In genomic region chr1:168341863-168342262, GRCm38 (mm10) we compare ENCODE assay signal across 13 mouse cellular contexts.
DNase-seq lines count a peak whose midpoint lies in the region; ATAC-seq and TF ChIP-seq lines count a peak whose summit lies in the region.
"Had no signal": no experiment of that assay in that cellular context is flagged by ENCODE, and none has a peak within 500 bp of the region (broad histone marks: within the 10 kb centered on the region; RNA-seq: fewer than 3 reads in every experiment).

No protein-coding gene starts in this region.

- no peak for TF ChIP-seq CTCF in brain, embryonic 14.5 days (IDR thresholded peaks at IDR 0.05; ENCODE audit: borderline replicate concordance, extremely low read depth, insufficient read depth, insufficient read length)

- no peak overlapping the region for H3K4me3 ChIP-seq in embryonic facial prominence, embryonic 14.5 days (ENCODE audit: low read depth, low read length)
- H3K4me3 ChIP-seq in hindbrain, embryonic 16.5 days (ENCODE audit: low read length), result no peak overlapping the region
- no peak overlapping the region for H3K4me3 ChIP-seq in neural tube, embryonic 13.5 days

- no peak overlapping the region for H3K9ac ChIP-seq in embryonic facial prominence, embryonic 14.5 days (ENCODE audit: low read depth, low read length)
- peak overlapping the region; percentile 42 for H3K9ac ChIP-seq in hindbrain, embryonic 16.5 days (ENCODE audit: low read depth, low read length)
- peak overlapping the region; percentile 14; the same call in 1 of the 2 replicates for H3K9ac ChIP-seq in neural tube, embryonic 13.5 days
- H3K9ac ChIP-seq: liver, embryonic 14.5 days had no signal

- H3K9me3 ChIP-seq in embryonic facial prominence, embryonic 14.5 days (ENCODE audit: control insufficient read depth, low read length), result no peaks in the 10 kb centered on the region
- no peaks in the 10 kb centered on the region for H3K9me3 ChIP-seq in hindbrain, embryonic 16.5 days (ENCODE audit: control insufficient read depth, low read length)
- no peaks in the 10 kb centered on the region for H3K9me3 ChIP-seq in neural tube, embryonic 13.5 days

- DNase-seq in brain, embryonic 14.5 days (ENCODE audit: low read depth), result peak; percentile 95
- peak; percentile 57 for DNase-seq in embryonic facial prominence, embryonic 14.5 days (ENCODE audit: low spot score)
- DNase-seq in thymus, postnatal 4 days, result no peak
- no peak for DNase-seq in layer of hippocampus, adult 9-10 months (ENCODE audit: low spot score)
- DNase-seq in cerebellum, postnatal 25 days, result no peak
- DNase-seq: adrenal gland, adult 2 months; cerebellum, postnatal 36 days; gastrocnemius, postnatal 25 days; heart, postnatal 14 days; thymus, postnatal 36 days had no signal

- H3K4me2 ChIP-seq in embryonic facial prominence, embryonic 14.5 days (ENCODE audit: low read depth, low read length), result 0 out of 2 replicates have a peak overlapping the region, but pooled peaks have one; percentile 8
- peak overlapping the region; percentile 39 for H3K4me2 ChIP-seq in hindbrain, embryonic 16.5 days (ENCODE audit: low read length)
- peak overlapping the region; percentile 32 for H3K4me2 ChIP-seq in neural tube, embryonic 13.5 days

- 33% methylated on average over 12 of the region's 12 CpGs for WGBS in embryonic facial prominence, embryonic 14.5 days
- 13% methylated on average over 12 of the region's 12 CpGs for WGBS in hindbrain, embryonic 16.5 days
- WGBS in neural tube, embryonic 13.5 days, result 8% methylated on average over 12 of the region's 12 CpGs

- ATAC-seq in embryonic facial prominence, embryonic 14.5 days (ENCODE audit: low read depth), result peak; percentile 67
- ATAC-seq in hindbrain, embryonic 16.5 days, result peak; percentile 76
- peak; percentile 62; the same call in 1 of the 2 replicates for ATAC-seq in neural tube, embryonic 13.5 days (ENCODE audit: low read depth)

- no peaks in the 10 kb centered on the region for H3K36me3 ChIP-seq in embryonic facial prominence, embryonic 14.5 days (ENCODE audit: control insufficient read depth, insufficient read depth, low read length)
- H3K36me3 ChIP-seq in hindbrain, embryonic 16.5 days (ENCODE audit: control insufficient read depth, insufficient read depth, low read length), result 0 out of 2 replicates have a peak, but pooled peaks cover 3% of the 10 kb centered on the region
- H3K36me3 ChIP-seq in neural tube, embryonic 13.5 days, result no peaks in the 10 kb centered on the region

- H3K4me1 ChIP-seq in embryonic facial prominence, embryonic 14.5 days (ENCODE audit: control insufficient read depth, insufficient read depth, low read length), result peaks cover 25% of the 10 kb centered on the region
- H3K4me1 ChIP-seq in hindbrain, embryonic 16.5 days (ENCODE audit: control insufficient read depth, insufficient read depth, low read depth, low read length), result peaks cover 25% of the 10 kb centered on the region
- peaks cover 60% of the 10 kb centered on the region for H3K4me1 ChIP-seq in neural tube, embryonic 13.5 days (replicated peaks)

- no peaks in the 10 kb centered on the region for H3K27me3 ChIP-seq in embryonic facial prominence, embryonic 14.5 days (replicated peaks; ENCODE audit: control insufficient read depth, insufficient read depth, low read length)
- no peaks in the 10 kb centered on the region for H3K27me3 ChIP-seq in hindbrain, embryonic 16.5 days (replicated peaks; ENCODE audit: control insufficient read depth, insufficient read depth, low read length)
- H3K27me3 ChIP-seq in neural tube, embryonic 13.5 days, result no peaks in the 10 kb centered on the region

- peak overlapping the region; percentile 29 for H3K27ac ChIP-seq in embryonic facial prominence, embryonic 14.5 days (replicated peaks; ENCODE audit: low read depth, low read length)
- peak overlapping the region; percentile 71 for H3K27ac ChIP-seq in hindbrain, embryonic 16.5 days (ENCODE audit: low read depth, low read length)
- peak overlapping the region; percentile 79 for H3K27ac ChIP-seq in neural tube, embryonic 13.5 days (replicated peaks)
- H3K27ac ChIP-seq: liver, embryonic 14.5 days had no signal

- no peak for TF ChIP-seq POLR2A in brain, embryonic 14.5 days (IDR thresholded peaks at IDR 0.05; ENCODE audit: borderline replicate concordance, extremely low read depth, insufficient read depth, insufficient read length, poor library complexity, severe bottlenecking)

Comparison
In these comparisons a context has a peak if more than half of its experiments do, and no peak if none do; other contexts are left out.
1. DNase-seq: peak in brain, embryonic 14.5 days (single experiment) and embryonic facial prominence, embryonic 14.5 days (single experiment); none in thymus, postnatal 4 days (single experiment), layer of hippocampus, adult 9-10 months (single experiment) and cerebellum, postnatal 25 days (0 of 2).
2. H3K27ac ChIP-seq: peak in every context shown above with its lines; median percentile 79 in neural tube, embryonic 13.5 days; 71 in hindbrain, embryonic 16.5 days; 29 in embryonic facial prominence, embryonic 14.5 days.
3. Peak in every context shown above with its lines, with median percentiles within 50 percentile points of each other: ATAC-seq and H3K4me2 ChIP-seq.